Comparison of ENCODE assay signal across 16 mouse cellular contexts in the genomic region with DNA sequence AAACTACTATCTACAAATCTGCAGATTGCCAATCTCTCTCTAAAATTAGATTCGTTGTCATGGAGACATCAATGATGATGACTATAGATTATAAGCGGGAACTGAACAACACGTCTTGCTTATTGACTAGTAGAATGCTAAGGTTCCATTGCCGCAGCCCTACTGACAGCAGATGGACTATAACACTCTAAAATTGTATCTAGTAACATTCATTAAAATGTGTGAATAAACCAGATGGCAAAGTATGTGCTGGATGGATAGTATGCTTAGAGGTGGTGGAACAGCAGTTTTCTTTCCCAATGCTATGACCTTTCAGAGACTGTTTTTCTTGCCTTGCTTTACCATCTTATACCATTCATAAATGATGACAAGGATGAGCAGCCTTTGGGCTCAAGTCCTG.
"Had no signal": no experiment of that assay in that cellular context is flagged by ENCODE, and none has a peak within 500 bp of the region (broad histone marks: within the 10 kb centered on the region; RNA-seq: fewer than 3 reads in every experiment).

No protein-coding gene starts in this region.

- H3K27me3 ChIP-seq: lung, embryonic 15.5 days; megakaryocyte, embryonic 14.5 days; midbrain, embryonic 13.5 days; midbrain, embryonic 15.5 days; neural tube, embryonic 12.5 days; stomach, embryonic 15.5 days had no signal

- H3K36me3 ChIP-seq: lung, embryonic 15.5 days; midbrain, embryonic 13.5 days; midbrain, embryonic 15.5 days; neural tube, embryonic 12.5 days; stomach, embryonic 15.5 days had no signal

- DNase-seq: lung, postnatal 14 days; lung, postnatal 36 days; right cerebral cortex, postnatal 14 days; thymus, adult 2 months; thymus, postnatal 25 days; thymus, postnatal 4 days had no signal

- H3K9ac ChIP-seq: lung, embryonic 15.5 days; midbrain, embryonic 13.5 days; midbrain, embryonic 15.5 days; neural tube, embryonic 12.5 days; stomach, embryonic 15.5 days had no signal

- H3K4me3 ChIP-seq: lung, embryonic 15.5 days; megakaryocyte, embryonic 14.5 days; midbrain, embryonic 13.5 days; midbrain, embryonic 15.5 days; neural tube, embryonic 12.5 days; stomach, embryonic 15.5 days had no signal

- H3K4me1 ChIP-seq: lung, embryonic 15.5 days; midbrain, embryonic 13.5 days; midbrain, embryonic 15.5 days; neural tube, embryonic 12.5 days; stomach, embryonic 15.5 days had no signal

- H3K4me2 ChIP-seq: lung, embryonic 15.5 days; midbrain, embryonic 11.5 days; midbrain, embryonic 13.5 days; midbrain, embryonic 15.5 days; neural tube, embryonic 12.5 days; stomach, embryonic 15.5 days had no signal

- ATAC-seq: lung, postnatal 0 days; midbrain, embryonic 13.5 days; midbrain, embryonic 15.5 days had no signal

- H3K9me3 ChIP-seq: lung, embryonic 15.5 days; megakaryocyte, embryonic 14.5 days; midbrain, embryonic 13.5 days; midbrain, embryonic 15.5 days; neural tube, embryonic 12.5 days; stomach, embryonic 15.5 days had no signal

- H3K27ac ChIP-seq: lung, embryonic 15.5 days; macrophage; midbrain, embryonic 13.5 days; midbrain, embryonic 15.5 days; neural tube, embryonic 12.5 days; stomach, embryonic 15.5 days; stomach, postnatal 0 days had no signal
